Mouse (Mus musculus) CD4-positive, CD25-positive, alpha-beta regulatory T cell, adult 4 months (primary cell): ENCODE measurements around the gene Stom. TPM values are rescaled to one million over a fixed set of nuclear protein-coding genes. Genes with fewer than 3 reads are reported as not detected.
A peak's percentile ranks its signal among the peaks of the same experiment; 100 is the strongest.

Experiments used
- ATAC-seq: one replicate; pipeline ENCODE4 v1.8.0; 2017
- polyA plus RNA-seq, 2 experiments: library from polyadenylated mRNA; unstranded; fragments of 100-300 nt; shearing (Covaris generic); gene quantifications; one replicate each; pipeline ENCODE4 v1.2.1; 2017

Stom gene
- polyA plus RNA-seq, 2 experiments from 2014 or later, result 2.6 to 3.6 TPM

DNA sequence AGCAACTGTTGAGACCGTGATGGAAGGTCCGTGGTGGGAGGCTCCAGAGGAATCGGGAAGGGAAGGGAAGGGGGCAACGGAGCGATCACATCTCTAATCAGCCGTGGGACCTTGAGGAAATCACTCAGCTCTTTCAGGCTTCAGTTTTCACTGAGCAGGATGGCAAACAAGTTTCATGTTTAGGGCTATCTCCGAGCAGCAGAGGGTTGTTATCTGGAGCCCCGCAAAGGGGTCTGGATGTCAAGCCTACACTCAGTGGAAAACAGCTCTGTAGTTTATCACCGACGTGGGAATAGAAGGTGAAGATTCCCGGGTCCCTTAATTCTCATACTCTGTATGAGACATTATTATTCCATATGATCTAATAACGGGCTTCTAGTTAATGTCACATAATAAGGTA lies 18.4 kb downstream of the Stom start:
- ATAC-seq, result no peak

DNA sequence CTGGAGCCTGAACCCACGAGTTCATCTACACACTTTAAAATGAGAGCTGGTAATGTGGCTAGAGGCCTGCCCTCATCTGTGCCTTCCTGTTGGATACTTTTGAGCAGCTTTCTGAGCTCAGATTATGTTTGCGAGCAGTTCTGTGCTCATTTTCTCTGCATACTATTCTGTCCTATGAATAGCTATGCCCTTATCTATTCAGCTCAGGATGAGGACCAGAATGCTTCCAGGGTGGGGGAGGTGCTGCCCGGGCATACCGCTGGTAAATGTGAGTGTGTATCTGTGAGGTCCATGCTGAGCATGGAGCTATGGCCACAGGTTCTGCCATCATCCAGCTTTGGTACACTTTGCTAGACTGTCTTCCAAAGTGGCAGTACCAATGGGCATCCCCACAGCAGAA lies 19.2 kb downstream of the Stom start:
- no peak for ATAC-seq

DNA sequence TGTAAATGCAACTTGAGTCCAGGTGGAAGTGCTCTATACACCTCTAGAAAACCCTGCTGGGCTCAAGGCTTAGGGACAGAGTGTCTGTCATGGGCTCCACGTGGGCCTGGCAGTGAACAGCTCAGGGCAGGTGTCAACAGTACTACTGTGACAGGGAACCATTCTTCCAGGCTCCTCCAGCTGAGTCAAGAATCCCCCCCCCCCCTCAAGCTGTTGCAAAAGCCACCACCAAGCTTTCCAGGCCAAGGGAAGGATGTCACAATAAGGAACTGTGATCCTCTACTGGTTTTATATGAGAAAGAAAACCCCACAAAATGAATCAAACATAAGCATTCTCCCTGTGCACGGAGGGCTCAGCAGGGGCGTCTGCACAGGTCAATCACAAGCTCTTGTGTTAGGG lies 22.5 kb downstream of the Stom start:
- no peak for ATAC-seq

DNA sequence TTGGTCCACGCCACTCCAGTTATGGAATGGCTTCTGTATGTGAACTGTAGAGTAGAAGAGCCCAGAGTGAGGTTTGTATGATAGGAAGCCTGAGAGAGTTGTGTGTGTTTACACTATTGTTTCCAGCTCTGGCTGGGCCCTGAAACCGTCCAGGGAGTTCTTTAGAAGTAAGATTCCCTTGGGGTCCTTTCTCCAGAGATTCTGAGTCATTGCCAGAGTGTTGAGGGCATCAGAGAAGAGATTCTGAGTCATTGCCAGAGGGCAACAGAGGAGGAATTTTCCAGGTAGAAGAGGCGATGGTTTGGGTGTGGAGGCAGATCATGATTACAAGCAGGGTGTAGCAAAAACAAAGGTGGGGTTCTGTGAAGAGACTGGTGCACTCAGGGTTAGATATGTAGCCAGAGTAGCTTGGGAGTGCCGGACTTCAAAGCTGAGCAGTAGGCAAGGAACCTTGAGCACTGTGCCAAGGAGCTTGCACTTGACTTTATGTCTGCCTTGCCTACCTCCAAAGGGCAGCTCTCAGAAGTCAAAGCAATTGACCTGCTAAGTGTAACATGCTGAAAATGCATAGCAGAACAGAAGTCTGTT lies 26.8 kb downstream of the Stom start:
- no peak for ATAC-seq

DNA sequence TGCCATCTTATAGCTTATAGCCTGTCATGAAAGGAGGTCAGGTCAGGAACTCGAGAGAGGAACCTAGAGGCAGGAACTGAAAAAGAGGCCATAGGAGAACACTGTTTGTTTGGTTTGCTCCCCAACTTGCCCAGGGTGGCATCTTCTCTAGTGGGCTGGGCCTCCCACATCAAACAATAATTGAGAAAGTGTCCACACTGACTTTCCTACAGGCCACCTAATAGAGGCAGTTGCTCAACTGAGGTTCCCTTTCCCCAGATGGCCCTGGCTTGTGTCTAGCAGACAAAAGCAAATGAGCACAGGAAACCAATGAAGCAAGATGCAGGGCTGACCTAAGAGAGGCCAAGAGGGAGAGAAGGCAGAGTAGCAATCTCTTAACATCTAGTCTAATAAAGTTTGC lies 28.6 kb downstream of the Stom start:
- ATAC-seq, result no peak

DNA sequence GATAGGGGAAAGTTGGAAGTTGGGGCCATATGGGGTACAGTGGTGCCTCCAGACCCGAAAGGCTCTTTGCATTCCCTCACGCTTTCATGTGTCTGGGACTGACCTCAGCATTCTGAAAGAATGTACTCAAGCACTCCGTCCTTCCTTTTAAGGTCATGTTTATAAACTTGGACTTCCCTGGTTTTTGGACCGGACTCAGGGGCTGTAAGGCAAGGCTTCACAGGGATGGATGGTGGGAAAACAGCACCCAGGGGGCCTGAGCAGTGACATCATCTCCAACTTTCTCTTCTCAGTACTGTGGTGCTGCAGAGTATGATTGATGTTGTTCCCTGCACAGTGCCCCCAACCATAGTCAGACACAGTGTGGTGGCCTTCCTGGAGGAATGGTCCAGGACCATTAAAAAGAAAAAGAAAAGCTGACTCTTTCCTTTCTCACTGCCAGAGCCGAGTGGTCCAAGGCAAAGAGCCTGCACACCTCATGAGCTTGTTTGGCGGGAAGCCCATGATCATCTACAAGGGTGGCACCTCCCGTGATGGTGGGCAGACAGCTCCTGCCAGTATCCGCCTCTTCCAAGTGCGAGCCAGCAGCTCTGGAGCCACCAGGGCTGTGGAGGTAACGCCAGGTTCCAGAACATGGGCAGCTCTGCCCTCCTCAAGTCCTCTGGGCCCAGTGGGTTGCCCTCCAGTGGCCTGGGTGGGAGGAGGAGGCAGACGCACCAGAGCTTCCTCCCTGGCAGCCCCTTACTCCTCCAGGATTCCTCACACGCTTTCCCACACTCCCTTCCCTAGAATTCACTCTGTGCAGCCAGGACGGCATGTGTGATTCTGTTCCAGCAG lies 34.5 kb downstream of the Stom start:
- ATAC-seq, result no peak

DNA sequence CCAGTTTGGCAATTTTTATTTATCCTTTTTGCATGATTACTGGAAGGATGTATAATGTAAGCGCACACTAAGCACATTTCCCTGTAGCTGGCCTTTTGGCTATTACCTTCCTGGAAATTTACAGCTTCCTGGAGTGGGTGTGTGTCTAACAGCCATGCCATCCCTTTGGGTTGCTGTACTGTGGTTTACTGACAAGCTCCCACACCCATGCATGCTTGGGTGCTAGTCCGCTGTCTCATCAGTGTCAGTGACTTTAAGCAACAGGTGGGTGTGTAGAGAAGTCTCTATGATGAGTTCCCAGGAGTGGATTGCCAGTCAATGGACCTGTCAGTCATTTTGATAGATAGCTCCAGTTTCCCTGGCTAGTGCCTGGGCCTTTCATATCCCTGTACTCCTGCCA lies 37.3 kb downstream of the Stom start:
- no peak for ATAC-seq

DNA sequence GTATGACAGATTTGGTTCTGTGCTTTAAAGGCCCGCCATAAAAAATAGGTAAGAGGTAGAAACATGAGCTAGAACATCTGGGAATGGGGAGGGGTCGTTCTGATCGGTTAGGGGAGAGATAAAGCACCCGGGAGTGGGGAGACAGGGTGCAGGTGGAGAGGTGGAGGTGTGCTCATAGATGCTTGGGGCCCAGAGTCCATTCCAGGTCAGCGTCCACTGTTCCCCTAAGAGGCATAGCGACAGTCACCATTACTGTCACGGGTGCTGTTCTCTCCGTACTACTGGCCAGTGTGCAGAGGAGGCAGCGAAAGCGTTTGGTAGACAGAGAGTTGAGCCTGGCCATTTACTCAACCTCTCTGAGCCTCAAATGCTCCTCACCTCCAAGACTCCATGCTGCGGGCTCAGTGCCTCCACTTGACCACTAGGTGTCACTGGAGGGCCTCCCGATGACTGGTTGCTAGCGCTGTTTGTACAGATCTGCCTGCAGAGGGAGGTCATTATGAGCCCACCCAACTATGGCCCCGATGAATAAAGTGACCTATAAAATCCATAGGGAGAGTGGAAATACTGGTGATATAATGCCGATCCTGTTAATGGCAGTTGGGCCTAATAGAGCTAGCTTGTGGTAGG lies 39.0 kb downstream of the Stom start:
- peak; percentile 81 for ATAC-seq

DNA sequence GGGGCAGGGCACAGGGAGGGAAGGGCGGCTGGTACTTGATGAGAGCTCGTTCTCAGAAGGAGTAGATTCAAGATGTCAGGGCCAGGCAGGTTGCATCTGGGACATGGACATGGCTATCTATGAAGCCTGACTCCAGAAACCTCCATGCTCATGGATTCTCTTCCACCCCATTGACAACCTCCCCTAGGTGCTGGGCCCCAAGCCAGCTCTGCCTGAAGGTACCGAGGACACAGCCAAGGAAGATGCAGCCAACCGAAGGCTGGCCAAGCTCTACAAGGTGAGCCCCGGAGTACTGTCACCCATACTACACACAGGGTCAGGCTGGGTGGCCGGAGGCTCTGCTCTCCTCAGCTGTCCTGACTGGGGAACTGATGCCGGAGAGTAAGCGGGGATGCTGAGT lies 43.5 kb downstream of the Stom start:
- ATAC-seq, result no peak

DNA sequence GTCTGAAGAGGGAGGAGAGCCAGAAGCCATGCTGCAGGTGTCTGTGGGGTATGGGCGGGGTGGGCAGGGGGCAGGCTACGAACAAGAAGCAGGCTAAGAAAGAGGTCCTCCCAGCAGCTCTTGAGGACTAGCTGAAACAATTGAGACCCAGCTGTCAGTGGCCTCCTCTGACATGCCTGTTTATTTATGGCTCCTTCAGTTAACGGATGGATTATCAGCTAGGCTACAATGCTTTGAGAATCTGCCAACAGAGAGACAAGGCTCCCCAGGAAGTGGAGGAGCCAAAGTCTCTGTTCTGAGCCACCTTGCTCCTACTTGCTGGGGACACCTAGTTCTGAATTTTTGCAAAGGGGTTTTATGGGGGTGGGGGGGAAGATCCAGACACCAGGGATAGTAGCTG lies 44.1 kb downstream of the Stom start:
- no peak for ATAC-seq

DNA sequence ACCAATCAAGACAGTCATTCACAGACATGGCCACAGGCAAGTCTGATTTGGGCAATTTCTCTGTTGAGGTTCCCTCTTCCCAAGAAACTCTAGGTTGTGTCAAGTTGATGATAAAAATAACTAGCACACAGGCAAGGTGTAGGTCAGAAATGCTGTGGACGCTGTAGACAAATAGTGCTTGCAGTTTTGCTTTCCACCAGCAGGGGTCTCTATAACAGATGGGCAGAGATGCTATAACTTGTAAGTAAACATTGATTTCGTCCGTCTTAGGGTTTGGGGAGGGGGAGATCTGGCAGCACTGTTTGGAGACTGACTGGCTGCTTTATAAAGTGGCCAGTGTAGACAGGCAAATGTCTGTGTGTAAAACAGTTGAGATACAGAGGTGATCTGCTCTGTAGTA lies 44.9 kb downstream of the Stom start:
- no peak for ATAC-seq

DNA sequence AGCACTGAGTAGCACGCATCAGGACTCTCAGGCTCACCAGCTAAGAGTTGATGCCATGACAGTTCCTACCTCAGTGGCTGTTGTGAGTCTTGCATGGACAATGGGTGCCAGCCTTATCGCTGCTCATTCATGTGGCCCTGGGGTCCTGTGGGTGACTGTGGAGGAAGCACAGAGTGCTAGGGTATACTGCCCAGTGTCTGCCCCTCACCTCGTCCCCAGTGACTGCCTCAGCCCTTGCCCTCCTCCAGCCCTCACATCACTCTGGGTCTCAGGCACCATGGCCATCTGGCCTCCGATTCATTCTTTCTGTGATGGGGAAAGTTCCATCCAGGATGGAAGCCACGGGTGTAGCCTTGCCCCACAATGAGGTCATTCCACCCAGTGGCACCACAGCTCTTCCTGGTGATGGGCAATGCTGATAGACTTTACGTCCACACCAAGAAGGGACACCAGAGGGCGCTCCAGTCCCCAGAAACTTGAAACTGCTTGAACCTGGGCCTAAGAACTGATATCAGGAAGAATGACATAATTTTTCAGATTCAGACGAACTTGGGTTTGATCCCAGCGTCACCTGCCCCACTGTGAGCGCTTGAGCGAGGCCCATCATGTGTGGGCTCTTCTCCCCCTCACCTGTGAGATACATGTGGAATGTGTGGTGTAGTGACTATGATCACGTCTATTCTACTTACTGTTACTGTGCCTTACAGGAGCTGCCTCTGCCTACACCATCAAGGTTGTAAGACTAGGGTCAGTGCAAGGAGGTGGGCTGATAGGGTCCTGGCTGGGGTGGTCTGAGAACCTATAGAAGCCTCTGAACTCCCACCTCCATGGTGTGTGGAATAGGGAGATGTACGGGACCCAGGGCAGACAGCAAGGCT lies 47.8 kb downstream of the Stom start:
- peak; percentile 68 for ATAC-seq

DNA sequence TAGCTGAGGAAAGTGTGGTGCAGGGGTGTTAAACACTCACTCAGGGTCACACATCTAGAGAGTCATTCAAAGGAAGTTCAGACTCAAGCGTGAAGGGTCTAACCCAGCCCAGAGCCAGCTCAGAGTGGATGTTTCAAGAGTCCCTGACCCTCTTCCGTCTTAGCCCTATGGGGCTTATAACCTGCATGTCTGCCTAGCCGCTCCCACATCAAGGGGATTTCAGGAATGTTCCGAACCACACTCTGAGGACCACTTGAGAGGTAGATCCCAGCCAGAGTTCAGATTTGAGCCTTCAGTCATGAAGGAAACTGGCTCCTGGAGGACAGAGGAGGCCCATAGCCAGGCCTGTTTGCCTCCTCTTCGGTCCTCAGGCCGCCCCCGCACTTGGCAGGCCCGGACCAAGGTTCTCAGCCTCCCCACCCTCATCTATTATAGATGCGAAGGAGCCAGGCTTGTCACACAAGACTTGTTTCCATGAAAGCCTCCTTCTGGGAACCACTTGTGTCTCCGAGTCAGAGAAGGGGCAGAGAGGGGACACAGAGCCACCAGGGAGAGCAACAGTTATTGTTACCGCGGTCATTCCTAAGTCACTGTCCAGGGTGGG lies 49.7 kb downstream of the Stom start:
- no peak for ATAC-seq

DNA sequence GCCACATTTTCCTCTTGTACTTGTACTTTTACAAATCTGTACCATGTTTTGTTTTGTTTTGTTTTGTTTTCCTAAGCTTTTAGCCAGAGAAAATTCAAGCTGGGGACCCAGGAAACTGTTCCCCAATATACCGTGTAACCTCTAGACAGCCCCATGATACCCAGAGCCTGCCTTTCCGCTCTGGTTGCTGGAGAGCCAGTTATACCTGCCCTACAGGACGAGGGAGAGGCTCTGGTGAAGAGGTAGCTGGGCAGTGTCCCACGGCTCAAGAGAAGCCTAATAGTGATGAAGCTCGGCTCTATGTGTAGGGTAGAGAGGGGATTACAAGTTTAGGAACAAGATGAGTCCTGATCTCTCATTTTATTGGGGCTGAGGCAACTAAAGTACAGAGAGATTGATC lies 51.6 kb downstream of the Stom start:
- no peak for ATAC-seq

DNA sequence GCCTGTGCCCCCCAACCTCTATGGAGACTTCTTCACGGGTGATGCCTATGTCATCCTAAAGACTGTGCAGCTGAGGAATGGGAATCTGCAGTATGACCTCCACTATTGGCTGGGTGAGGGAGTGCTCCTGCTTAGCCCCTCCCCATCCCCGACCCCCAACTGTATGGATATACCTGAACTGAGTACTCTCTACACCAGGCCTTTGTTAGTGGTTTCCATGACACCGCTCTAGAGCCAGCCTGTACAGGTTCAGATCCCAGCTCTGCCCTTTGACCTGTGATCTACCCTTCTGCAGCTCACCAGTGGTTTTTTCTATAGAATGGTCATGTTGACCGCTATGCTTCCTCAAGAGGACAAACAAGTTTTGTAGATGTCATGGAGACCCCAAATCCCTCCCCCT lies 52.8 kb downstream of the Stom start:
- no peak for ATAC-seq

DNA sequence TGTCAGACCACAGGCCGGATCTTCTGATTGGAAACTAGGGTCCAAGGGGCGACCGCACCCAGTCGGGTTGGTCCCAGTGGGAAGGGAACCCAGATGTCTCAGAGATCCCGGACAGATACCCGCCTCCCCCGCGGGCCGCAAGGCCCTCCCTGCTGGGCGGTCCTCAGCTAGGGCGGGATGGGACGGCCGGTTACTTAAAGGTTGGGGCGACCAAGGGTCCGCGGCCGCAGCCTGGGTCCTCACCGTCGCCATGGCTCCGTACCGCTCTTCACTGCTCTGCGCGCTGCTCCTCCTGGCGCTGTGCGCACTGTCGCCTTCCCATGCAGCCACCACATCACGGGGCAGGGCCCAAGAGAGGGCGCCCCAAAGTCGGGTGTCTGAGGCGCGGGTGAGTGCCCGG lies 54.6 kb downstream of the Stom start:
- no peak for ATAC-seq

DNA sequence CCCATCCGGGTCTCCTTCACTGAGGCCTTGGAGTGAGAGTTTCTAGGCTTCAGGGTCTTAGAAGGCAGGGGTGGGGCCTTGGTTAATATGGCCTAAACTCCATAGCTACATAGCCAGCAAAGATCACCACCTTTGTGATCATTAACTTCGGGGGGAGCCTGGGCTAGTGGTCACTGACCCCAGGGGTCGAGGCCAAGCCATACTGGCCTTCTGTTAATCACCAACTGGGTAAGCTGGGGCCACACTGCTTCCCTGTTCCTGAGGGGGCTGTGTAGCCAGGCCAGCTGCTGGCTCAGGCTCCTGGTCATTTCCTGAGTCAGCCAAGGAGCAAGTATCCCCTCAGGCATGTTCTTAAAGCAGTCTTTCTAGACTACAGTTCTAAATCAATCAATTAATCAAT lies 56.8 kb downstream of the Stom start:
- no peak for ATAC-seq

DNA sequence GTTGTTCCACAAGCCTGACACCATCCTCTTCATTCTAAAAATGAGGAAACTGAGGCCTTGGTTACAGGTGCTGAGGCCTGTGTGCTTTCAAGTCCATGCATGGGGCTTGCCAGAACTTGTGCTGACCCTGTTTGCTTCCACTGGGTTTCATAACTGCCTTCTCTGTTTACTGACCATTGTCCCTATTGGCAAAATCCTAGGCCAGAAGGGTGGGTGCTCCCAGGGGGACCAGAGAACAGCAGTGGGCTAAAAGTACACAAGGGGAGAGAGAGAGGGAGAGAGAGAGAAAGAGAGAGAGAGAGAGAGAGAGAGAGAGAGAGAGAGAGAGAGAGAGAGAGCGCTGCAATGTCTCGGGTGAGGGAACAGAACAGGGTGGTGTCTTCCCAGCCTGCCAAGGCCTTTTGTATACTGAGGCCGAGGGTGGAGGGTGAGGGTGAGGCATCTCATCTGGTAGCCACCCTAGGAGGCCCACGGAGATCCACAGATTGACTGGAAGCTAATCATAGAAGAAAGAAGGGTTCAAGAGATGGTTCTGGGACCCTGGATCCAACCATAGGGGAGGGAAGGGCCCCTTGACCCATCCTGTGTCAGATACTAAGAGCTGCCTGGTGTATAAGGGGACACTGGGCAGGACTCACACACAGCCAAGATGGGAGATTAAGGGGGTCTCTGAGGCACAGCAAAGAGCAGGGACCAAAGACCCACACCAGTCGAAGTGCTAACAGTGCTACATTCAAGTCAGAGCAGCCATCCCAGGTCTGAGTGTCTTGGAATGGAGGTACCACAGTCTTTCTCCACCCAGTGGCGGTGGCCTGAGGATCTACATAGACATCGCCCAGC lies 58.2 kb downstream of the Stom start:
- no peak for ATAC-seq

DNA sequence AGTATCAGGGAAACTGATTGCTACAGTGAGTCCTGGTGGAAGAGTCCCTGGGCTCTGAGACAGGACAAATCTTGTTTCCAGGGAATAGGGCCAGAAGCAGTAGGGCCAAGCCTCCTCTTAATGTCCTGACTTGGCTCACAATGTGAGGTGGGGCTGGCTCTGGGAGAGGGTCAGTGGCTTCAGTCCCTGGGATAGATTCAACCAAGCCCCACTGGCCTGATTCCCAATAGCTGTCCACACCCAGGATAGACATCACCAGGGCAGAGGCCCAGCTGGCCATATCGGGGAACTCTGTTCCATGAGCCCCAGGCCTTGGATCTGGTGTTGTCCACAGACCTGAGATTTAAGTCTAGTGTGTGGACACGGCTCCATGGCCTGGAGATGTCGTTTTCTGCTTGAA lies 59.1 kb downstream of the Stom start:
- no peak for ATAC-seq

DNA sequence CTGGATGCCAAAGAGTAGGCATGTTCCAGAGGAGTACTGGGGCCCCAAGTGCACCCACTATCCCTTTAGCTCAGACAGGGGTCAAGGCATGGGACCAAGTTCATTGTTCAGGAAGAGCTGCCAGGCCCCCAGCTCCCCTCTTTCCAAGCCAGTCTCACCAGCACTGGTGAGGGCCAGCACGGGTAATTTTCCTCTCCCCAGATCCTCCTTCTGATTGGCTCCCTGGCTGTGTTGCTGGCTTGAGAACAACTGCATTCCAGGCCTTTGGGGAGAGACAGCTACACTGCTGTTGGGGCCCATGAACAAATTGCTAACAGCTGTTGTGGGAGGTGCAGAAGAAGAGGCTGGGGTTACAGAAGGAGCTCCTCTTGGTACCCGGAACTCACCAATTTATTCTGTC lies 63.2 kb downstream of the Stom start:
- ATAC-seq, result no peak

DNA sequence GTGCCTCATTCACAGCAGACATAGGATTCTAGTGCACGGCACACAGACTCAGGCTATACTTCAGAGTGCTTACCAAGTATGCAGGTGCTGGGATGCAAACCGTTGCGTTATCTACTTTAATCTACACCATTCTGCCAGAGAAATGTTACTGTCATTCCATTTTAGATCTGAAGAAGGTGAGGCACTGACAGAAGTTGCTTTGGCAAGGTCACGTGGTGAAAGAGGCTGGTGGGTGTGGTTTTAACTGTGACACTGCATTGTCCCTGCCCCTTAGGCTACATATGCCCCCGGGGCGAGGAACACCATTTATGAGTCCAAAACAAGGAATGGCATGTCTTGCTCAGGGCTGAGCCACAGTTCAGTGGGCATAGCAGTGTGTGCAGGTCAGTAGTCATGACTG lies 63.9 kb downstream of the Stom start:
- ATAC-seq, result no peak

DNA sequence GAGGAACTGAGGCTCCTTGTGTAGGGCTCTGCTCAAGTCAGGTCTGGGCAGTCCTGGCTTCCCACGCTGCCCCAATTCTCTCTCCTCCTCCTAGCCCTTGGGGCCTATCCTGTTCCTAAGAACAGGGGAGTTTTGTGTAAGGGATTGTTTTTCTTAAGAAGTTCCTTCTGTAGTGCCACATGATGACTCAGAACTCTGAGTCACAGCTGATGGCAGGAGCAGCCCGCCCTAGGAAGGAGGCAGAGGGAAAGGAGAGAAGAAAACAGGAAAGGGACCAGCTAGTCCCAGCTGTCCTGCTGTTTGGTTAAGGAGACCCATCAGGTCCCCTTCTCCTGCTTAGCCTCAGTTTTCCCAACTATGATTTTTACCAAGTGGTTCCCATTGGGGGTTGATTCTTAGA lies 65.0 kb downstream of the Stom start:
- no peak for ATAC-seq
